ENCODE assay signal across 25 mouse cellular contexts in the genomic region with DNA sequence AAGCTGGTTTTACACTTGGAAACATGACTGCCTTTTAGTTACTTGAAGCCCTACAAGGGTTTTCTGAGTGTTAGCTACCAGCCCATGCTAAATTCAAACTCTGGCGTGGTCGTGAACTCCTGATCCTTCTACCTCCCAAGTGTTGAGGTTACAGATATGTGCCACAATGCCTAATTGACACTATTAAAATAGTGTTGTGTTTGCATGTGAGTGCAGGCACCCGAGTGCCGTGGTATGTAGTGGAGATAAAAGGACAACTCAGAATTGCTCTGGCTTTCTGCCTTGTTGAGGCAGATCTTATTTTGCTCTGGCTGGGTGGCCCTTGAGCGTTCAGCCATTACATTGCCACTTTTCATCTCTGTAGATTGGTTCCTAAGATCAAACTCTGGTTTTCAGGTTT. TPM values are rescaled to one million over a fixed set of nuclear protein-coding genes. Genes with fewer than 3 reads are reported as not detected.
"Had no signal": no experiment of that assay in that cellular context is flagged by ENCODE, and none has a peak within 500 bp of the region (broad histone marks: within the 10 kb centered on the region; RNA-seq: fewer than 3 reads in every experiment).

No protein-coding gene starts in this region.

- H3K9me3 ChIP-seq: limb, embryonic 12.5 days; limb, embryonic 15.5 days; midbrain, embryonic 12.5 days; midbrain, embryonic 15.5 days; neural tube, embryonic 13.5 days had no signal

- ATAC-seq: liver, postnatal 0 days; lung, postnatal 0 days; midbrain, embryonic 15.5 days had no signal

- H3K27me3 ChIP-seq: limb, embryonic 12.5 days; limb, embryonic 15.5 days; midbrain, embryonic 12.5 days; midbrain, embryonic 15.5 days; neural tube, embryonic 13.5 days had no signal

- H3K4me1 ChIP-seq: limb, embryonic 15.5 days; midbrain, embryonic 12.5 days; midbrain, embryonic 15.5 days; neural tube, embryonic 13.5 days had no signal

- H3K4me3 ChIP-seq: limb, embryonic 12.5 days; limb, embryonic 15.5 days; midbrain, embryonic 12.5 days; midbrain, embryonic 15.5 days; neural tube, embryonic 13.5 days had no signal

- H3K27ac ChIP-seq: limb, embryonic 12.5 days; limb, embryonic 15.5 days; liver, embryonic 14.5 days; macrophage; midbrain, embryonic 12.5 days; midbrain, embryonic 15.5 days; neural tube, embryonic 13.5 days had no signal

- H3K4me2 ChIP-seq: limb, embryonic 12.5 days; limb, embryonic 15.5 days; liver, embryonic 11.5 days; lung, embryonic 14.5 days; midbrain, embryonic 12.5 days; midbrain, embryonic 15.5 days; neural tube, embryonic 13.5 days had no signal

- H3K9ac ChIP-seq: limb, embryonic 12.5 days; limb, embryonic 15.5 days; liver, embryonic 14.5 days; liver, postnatal 0 days; lung, embryonic 14.5 days; midbrain, embryonic 12.5 days; midbrain, embryonic 15.5 days; neural tube, embryonic 13.5 days had no signal

- DNase-seq: kidney, adult 9 months; kidney, postnatal 14 days; kidney, postnatal 4 days; left cerebral cortex, postnatal 4 days; liver, postnatal 0 days; lung, embryonic 14.5 days; thymus, postnatal 25 days had no signal

RNA-seq across cellular contexts. Expression of a gene that starts 8.7 kb away (rescaled TPM):
- total RNA-seq: layer of hippocampus, adult 18-20 months; layer of hippocampus, postnatal 14 days; left cerebral cortex, adult 8-10 months; left cerebral cortex, postnatal 14 days; left cerebral cortex, postnatal 4 days; megakaryocyte, adult 5-6 weeks; neutrophil, adult 5-6 weeks had no signal
- polyA plus RNA-seq: liver, embryonic 14.5 days; macrophage; small intestine, adult 2 months; spleen, adult 2 months; testis, adult 2 months had no signal
